Mouse (Mus musculus) T-helper 2 cell (primary cell): ENCODE results near the gene Tmc8.
"Not testable (repeated sequence)": the region's sequence is repeated elsewhere in the genome, so short reads cannot be mapped to it uniquely, and the experiment has no call there.

Experiments used
- in situ Hi-C: fragments of 300-600 bp; cut with MboI, MseI; formaldehyde crosslinking; loops from one replicate; pipeline ENCODE4 v1.15.1; 2025; ENCODE audit warnings: high pct_unique_total_duplicates

Gene Tmc8

GRCm38 (mm10) chr11:117824060-117824969 is 42.4 kb downstream of the Tmc8 start:
- in situ Hi-C loops: loop anchor here (5.0 to 25.0 kb wide), 2 partner anchors 72 to 1437 kb away; no protein-coding TSS in a partner anchor

- in situ Hi-C loops: no loop called here
Observed at GRCm38 (mm10) chr11:117825333-117826101, 43.6 kb downstream of the Tmc8 start, which contains the start of the genes Afmid and Tk1. Gene Afmid (plus strand): TSS chr11:117825924. Gene Tk1 (minus strand): TSS chr11:117826092.

- in situ Hi-C loops: no loop called here
Observed at GRCm38 (mm10) chr11:117826164-117826563, 44.3 kb downstream of the Tmc8 start.

- in situ Hi-C loops: no loop called here
Observed at GRCm38 (mm10) chr11:117826916-117827315, 45.0 kb downstream of the Tmc8 start.

GRCm38 (mm10) chr11:117827386-117827785 is 45.5 kb downstream of the Tmc8 start:
- in situ Hi-C loops: no loop called here

- in situ Hi-C loops: no loop called here
Observed at GRCm38 (mm10) chr11:117828149-117828887, 46.4 kb downstream of the Tmc8 start.

- in situ Hi-C loops: no loop called here
Observed at GRCm38 (mm10) chr11:117828888-117829604, 47.2 kb downstream of the Tmc8 start.

GRCm38 (mm10) chr11:117829671-117830215 is 47.9 kb downstream of the Tmc8 start:
- in situ Hi-C loops: no loop called here

GRCm38 (mm10) chr11:117830401-117830800 is 48.5 kb downstream of the Tmc8 start:
- in situ Hi-C loops: no loop called here

- in situ Hi-C loops: no loop called here
Observed at GRCm38 (mm10) chr11:117832086-117832969, 50.5 kb downstream of the Tmc8 start.

GRCm38 (mm10) chr11:117833509-117833908 is 51.6 kb downstream of the Tmc8 start:
- in situ Hi-C loops: not testable (repeated sequence)

- in situ Hi-C loops: no loop called here
Observed at GRCm38 (mm10) chr11:117834086-117834485, 52.2 kb downstream of the Tmc8 start.

GRCm38 (mm10) chr11:117836306-117836705 is 54.4 kb downstream of the Tmc8 start:
- in situ Hi-C loops: no loop called here

- in situ Hi-C loops: no loop called here
Observed at GRCm38 (mm10) chr11:117838572-117838971, 56.7 kb downstream of the Tmc8 start.

GRCm38 (mm10) chr11:117839021-117839420 is 57.1 kb downstream of the Tmc8 start:
- in situ Hi-C loops: no loop called here

- in situ Hi-C loops: loop anchor here (5.0 kb wide), 1 partner anchor 36 kb away; no protein-coding TSS in a partner anchor
Observed at GRCm38 (mm10) chr11:117840910-117841309, 59.0 kb downstream of the Tmc8 start.
